Mouse (Mus musculus): ENCODE data around the gene Supt4a. TPM values are rescaled to one million over a fixed set of nuclear protein-coding genes. Genes with fewer than 3 reads are reported as not detected.

Gene Supt4a
- 5.6 and 15.5 TPM in 2 replicates for polyA plus RNA-seq (2012; ENCODE audit: insufficient read depth, low replicate concordance)

- Histone ChIP-seq H3K36me3 (replicated peaks; ENCODE audit: low read length) (peaks cover 34% of the 10 kb centered on the region), H3K27me3 (replicated peaks) (no peaks in the 10 kb centered on the region), H3K4me1 (peaks cover 70% of the 10 kb centered on the region), H3K4me3 (replicated peaks) (peak within 1 kb of the TSS; percentile 97), H3K9me3 (no peaks in the 10 kb centered on the region)
- no peak for TF ChIP-seq GATA1 (IDR thresholded peaks at IDR 0.05; ENCODE audit: borderline replicate concordance, low read length)
- TF ChIP-seq FLI1 (IDR thresholded peaks at IDR 0.05; ENCODE audit: low read length), result peak; percentile 81; the same call in 1 of the 2 replicates
Measured at GRCm38 (mm10) chr11:87737175-87737740, at the start of gene Supt4a. Gene Supt4a, plus strand, starts transcription at chr11:87737552.

- H3K9me3 ChIP-seq, result no peaks in the 10 kb centered on the region
Measured at GRCm38 (mm10) chr11:87688478-87689203, 48.7 kb upstream of the Supt4a start.

GRCm38 (mm10) chr11:87689402-87689808 is 47.9 kb upstream of the Supt4a start:
- TF ChIP-seq GATA1 (IDR thresholded peaks at IDR 0.05; ENCODE audit: borderline replicate concordance, low read length) (no peak), FLI1 (IDR thresholded peaks at IDR 0.05; ENCODE audit: low read length) (no peak)
- Histone ChIP-seq H3K4me3 (replicated peaks) (no peak overlapping the region), H3K9me3 (no peaks in the 10 kb centered on the region), H3K27me3 (replicated peaks) (peaks cover 6% of the 10 kb centered on the region), H3K4me1 (peaks cover 60% of the 10 kb centered on the region), H3K36me3 (replicated peaks; ENCODE audit: low read length) (no peaks in the 10 kb centered on the region)

More at GRCm38 (mm10) chr11:87688478-87689203, 48.7 kb upstream of the Supt4a start:
- Histone ChIP-seq H3K4me3 (replicated peaks) (no peak overlapping the region), H3K27me3 (replicated peaks) (peaks cover 6% of the 10 kb centered on the region), H3K4me1 (peaks cover 56% of the 10 kb centered on the region), H3K36me3 (replicated peaks; ENCODE audit: low read length) (no peaks in the 10 kb centered on the region)
- TF ChIP-seq FLI1 (IDR thresholded peaks at IDR 0.05; ENCODE audit: low read length) (no peak), GATA1 (IDR thresholded peaks at IDR 0.05; ENCODE audit: borderline replicate concordance, low read length) (no peak)

GRCm38 (mm10) chr11:87690054-87690740 is 47.2 kb upstream of the Supt4a start:
- TF ChIP-seq FLI1 (IDR thresholded peaks at IDR 0.05; ENCODE audit: low read length) (no peak), GATA1 (IDR thresholded peaks at IDR 0.05; ENCODE audit: borderline replicate concordance, low read length) (no peak)
- H3K36me3 ChIP-seq (replicated peaks; ENCODE audit: low read length), result no peaks in the 10 kb centered on the region
- peaks cover 6% of the 10 kb centered on the region for H3K27me3 ChIP-seq (replicated peaks)
- H3K4me1 ChIP-seq, result peaks cover 60% of the 10 kb centered on the region
- H3K9me3 ChIP-seq, result no peaks in the 10 kb centered on the region
- peak overlapping the region; percentile 34 for H3K4me3 ChIP-seq (replicated peaks)

GRCm38 (mm10) chr11:87697131-87697682 is 40.1 kb upstream of the Supt4a start:
- peaks cover 49% of the 10 kb centered on the region for H3K4me1 ChIP-seq
- TF ChIP-seq GATA1 (IDR thresholded peaks at IDR 0.05; ENCODE audit: borderline replicate concordance, low read length) (no peak), FLI1 (IDR thresholded peaks at IDR 0.05; ENCODE audit: low read length) (no peak)

GRCm38 (mm10) chr11:87698126-87698525 is 39.2 kb upstream of the Supt4a start:
- TF ChIP-seq FLI1 (IDR thresholded peaks at IDR 0.05; ENCODE audit: low read length), result no peak
- TF ChIP-seq GATA1 (IDR thresholded peaks at IDR 0.05; ENCODE audit: borderline replicate concordance, low read length), result no peak

More at GRCm38 (mm10) chr11:87697131-87697682, 40.1 kb upstream of the Supt4a start:
- Histone ChIP-seq H3K36me3 (replicated peaks; ENCODE audit: low read length) (no peaks in the 10 kb centered on the region), H3K27me3 (replicated peaks) (peaks cover 6% of the 10 kb centered on the region), H3K9me3 (no peaks in the 10 kb centered on the region), H3K4me3 (replicated peaks) (no peak overlapping the region)

GRCm38 (mm10) chr11:87701108-87701507 is 36.2 kb upstream of the Supt4a start:
- Histone ChIP-seq H3K36me3 (replicated peaks; ENCODE audit: low read length) (peaks cover 23% of the 10 kb centered on the region), H3K9me3 (no peaks in the 10 kb centered on the region), H3K4me3 (replicated peaks) (peak overlapping the region; percentile 67), H3K27me3 (replicated peaks) (peaks cover 4% of the 10 kb centered on the region), H3K4me1 (peaks cover 63% of the 10 kb centered on the region)
- TF ChIP-seq FLI1 (IDR thresholded peaks at IDR 0.05; ENCODE audit: low read length), result no peak
- no peak for TF ChIP-seq GATA1 (IDR thresholded peaks at IDR 0.05; ENCODE audit: borderline replicate concordance, low read length)

More at GRCm38 (mm10) chr11:87698126-87698525, 39.2 kb upstream of the Supt4a start:
- H3K9me3 ChIP-seq, result no peaks in the 10 kb centered on the region
- H3K27me3 ChIP-seq (replicated peaks), result peaks cover 6% of the 10 kb centered on the region
- no peaks in the 10 kb centered on the region for H3K36me3 ChIP-seq (replicated peaks; ENCODE audit: low read length)
- no peak overlapping the region for H3K4me3 ChIP-seq (replicated peaks)
- peaks cover 53% of the 10 kb centered on the region for H3K4me1 ChIP-seq

- Histone ChIP-seq H3K4me3 (replicated peaks) (peak overlapping the region; percentile 88), H3K9me3 (no peaks in the 10 kb centered on the region), H3K4me1 (peaks cover 65% of the 10 kb centered on the region), H3K36me3 (replicated peaks; ENCODE audit: low read length) (peaks cover 28% of the 10 kb centered on the region), H3K27me3 (replicated peaks) (peaks cover 2% of the 10 kb centered on the region)
- TF ChIP-seq GATA1 (IDR thresholded peaks at IDR 0.05; ENCODE audit: borderline replicate concordance, low read length) (peak; percentile 45; the same call in 1 of the 3 replicates), FLI1 (IDR thresholded peaks at IDR 0.05; ENCODE audit: low read length) (no peak)
Measured at GRCm38 (mm10) chr11:87701877-87702620, 35.3 kb upstream of the Supt4a start.

- Histone ChIP-seq H3K4me3 (replicated peaks) (peak overlapping the region; percentile 18), H3K27me3 (replicated peaks) (no peaks in the 10 kb centered on the region), H3K36me3 (replicated peaks; ENCODE audit: low read length) (peaks cover 28% of the 10 kb centered on the region), H3K4me1 (peaks cover 80% of the 10 kb centered on the region), H3K9me3 (no peaks in the 10 kb centered on the region)
- TF ChIP-seq GATA1 (IDR thresholded peaks at IDR 0.05; ENCODE audit: borderline replicate concordance, low read length) (no peak), FLI1 (IDR thresholded peaks at IDR 0.05; ENCODE audit: low read length) (no peak)
Measured at GRCm38 (mm10) chr11:87703654-87704053, 33.7 kb upstream of the Supt4a start.

Measured in megakaryocyte, embryonic 14.5 days (primary cell).